Mouse (Mus musculus) CD8-positive naive resting alpha-beta T cell, adult 2 months (primary cell): ENCODE results near the gene Crabp2.
A peak's percentile ranks its signal among the peaks of the same experiment; 100 is the strongest.

Experiments
- DNase-seq, 2 experiments: peaks; one replicate each; pipeline ENCODE4 v3.0.0; 2022; ENCODE audit warnings: low read depth in 2 of 2, low spot score in 2 of 2

Gene Crabp2

DNA sequence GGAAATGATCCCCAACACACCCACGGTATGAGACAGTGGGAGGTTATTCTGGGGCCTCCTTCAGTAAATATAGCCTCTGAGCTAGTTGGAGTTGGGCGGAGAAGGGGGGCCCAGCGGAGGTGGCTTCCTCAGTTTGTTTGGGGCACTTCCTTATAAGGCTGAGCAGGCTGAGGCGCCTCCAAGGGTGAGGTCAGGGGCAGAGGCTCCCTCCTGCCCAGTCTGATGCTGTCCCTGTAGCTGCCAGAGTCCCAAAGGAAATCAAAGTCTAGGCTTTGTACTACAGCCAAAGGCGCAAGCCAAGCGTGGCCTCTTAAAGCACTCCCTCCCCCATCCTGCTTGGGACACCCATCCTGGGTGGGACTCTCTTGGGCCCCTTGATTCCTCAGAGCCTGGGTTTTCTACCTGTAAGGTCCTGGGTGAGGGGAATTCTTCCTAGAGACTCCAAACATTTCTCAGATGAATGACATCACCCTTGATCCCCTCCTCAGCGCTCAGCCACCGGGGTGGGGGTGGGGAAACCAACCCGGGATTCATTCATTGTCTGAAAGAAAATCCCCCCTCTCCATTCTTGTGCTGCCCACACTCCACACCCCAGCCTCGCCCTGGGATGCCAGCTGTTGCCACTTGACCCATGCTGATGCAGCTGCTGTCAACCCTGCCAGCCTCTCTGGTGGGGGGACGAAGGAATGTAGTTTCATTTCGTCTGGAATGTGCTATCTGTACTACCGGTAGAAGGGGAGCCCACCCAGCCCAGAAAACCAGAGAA, 34.6 kb downstream of the Crabp2 start:
- no peak for DNase-seq

DNA sequence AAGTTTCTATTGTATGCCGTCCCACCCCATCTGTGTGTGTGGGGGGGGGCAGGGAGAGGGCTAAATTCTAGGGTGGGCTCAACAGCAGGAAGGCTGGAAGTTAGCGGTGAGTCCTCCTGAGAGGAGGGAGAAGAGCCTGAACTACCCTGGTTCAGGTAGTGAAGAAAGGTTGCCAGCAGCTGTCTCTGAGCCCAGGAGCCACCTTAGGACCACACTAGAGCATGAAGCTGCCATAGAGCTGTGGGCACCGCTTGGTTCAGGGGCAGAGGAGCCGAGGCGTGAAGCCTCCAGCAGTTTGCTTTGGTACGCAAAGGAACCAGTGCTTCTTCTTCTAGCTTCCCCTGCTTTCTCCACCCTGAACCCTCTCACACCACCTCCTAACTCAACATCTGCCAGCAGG, 35.2 kb downstream of the Crabp2 start:
- DNase-seq: no peak

DNA sequence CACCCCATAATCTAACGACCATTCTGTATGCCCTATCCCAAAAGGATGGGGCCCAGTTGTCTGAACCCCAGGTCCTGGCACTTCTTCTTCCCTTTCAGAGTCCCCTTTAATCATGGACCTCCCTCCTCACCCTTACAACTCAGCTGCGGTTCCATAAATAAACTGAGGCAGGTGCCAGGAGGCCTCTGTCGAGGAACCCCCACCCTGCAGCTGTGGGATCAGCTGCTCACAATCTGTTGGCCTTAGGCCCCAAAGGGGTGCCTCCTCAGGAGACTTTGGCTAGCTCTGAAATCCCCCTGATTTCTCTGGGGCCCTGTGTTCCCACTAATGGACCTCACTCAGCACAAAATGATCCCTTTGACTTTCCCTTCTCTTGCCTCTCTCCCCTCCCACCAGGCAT, 35.6 kb downstream of the Crabp2 start:
- no peak for DNase-seq

DNA sequence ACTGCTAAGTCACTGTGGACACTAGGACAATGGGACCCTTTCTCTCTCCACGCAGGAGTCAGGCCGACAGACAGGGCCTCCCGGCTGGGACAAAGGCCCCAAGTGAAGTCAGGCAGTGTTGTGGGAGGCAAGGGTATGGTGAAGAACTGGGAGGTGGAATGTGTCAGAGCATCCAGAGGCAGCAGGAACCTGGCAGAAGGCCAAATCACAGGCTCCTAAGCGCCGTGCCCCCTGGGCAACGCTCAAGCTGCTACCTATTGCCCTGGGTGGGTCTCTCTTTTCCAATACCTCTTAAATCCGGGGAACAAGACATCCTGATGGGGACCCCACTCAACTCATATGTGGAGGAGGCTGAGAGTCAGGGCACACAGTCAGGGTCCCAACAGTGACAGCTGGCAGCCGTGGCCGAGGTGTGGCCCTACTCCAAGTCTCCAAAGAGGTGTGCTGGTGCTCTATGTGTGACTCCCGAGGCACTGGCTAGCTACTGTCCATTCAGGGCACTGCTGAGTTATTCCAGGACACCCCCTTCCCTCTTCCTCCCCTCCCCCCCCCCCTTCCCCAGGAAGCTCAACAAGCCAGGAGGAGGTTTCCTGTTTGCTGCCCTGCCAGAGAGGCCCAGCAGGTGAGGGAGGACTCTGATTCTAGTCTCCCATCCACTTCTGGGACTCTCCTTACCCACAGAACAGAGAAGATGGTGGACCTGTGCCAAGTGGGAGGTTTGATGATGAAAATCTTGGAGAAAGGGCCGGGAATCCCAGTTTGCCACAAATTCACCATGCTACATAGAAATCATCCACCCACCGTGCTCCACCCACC, 37.2 kb downstream of the Crabp2 start:
- no peak for DNase-seq

DNA sequence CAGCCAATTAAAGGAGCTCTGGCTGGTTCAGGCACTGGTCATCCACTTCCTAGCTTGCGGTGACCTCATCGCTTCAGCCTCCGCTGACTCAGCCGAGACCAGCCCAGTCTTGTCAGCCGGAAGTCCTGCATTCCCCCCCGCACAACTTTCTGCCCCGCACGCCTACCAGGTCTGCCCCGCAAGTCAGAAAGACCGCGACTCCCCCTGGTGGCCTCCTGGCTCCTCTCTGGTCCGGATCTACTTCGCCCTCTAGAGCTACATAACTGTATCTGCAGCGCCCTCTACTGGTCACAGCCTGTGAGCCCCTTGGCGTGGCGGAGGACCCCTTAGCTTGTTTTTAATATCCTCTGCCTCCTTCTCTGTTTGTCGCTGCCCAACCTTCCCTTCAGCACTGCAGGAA, 38.4 kb downstream of the Crabp2 start:
- DNase-seq: peak; percentile 91 to 96

DNA sequence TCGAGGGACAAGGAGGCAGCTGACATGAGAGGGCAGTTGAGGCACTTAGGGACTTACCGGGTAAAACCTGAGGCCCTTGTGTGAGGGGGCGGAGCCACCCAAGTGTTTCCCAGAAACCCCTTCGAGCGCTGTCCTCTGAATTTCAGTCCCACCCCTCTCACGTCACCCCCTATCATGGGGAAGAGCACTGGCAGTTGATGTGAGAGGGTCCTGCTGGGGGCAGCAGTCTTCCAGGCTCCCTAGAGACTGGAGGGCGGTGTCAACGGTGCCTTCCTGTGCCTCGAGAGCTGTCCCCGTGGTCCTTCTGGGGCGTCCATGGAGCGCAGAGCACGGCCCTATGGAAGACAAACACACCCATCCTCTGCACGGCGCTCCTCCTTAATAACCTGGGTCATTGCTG, 39.2 kb downstream of the Crabp2 start:
- DNase-seq: peak in 1 of 2 experiments; percentile 16

DNA sequence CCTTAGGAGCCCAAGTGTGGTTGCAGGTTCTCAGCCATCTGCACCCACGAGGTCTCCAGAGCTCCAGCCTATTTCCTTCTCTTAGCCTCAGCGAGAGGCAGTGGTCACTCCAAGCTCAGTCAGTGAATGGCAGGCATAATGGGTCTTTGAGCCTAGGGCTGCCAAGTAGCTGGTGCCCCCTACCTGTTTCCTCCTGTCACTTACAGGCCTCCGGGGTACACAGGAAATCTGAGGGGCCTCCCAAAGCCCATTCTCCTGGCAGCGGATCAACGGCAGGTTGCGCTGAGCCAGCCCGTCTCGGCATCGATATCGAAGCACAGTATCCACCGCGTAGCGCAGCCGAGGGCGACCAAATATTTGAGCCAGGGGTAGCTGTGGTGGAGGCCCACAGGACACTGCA, 39.6 kb downstream of the Crabp2 start:
- DNase-seq: no peak

DNA sequence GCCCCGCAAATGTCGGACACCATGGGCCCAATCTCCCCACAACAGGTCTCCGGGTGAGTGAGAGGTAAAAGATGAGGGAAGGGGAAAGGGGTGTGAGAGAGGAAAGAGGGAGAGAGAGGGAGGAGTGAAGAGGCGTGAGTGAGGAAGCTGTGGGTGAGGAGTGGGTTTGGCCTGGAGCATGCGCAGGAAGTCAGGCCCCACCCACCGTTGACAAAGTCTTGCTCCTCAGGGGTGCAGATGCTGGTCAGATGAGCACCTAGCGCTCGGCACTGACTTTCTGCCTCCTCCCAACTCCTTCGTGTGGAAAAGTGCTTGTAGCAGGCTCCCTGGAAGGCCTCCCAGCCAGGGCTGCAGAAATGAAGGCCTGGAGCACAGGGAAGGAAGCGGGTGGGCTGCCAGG, 41.5 kb downstream of the Crabp2 start:
- no peak for DNase-seq

DNA sequence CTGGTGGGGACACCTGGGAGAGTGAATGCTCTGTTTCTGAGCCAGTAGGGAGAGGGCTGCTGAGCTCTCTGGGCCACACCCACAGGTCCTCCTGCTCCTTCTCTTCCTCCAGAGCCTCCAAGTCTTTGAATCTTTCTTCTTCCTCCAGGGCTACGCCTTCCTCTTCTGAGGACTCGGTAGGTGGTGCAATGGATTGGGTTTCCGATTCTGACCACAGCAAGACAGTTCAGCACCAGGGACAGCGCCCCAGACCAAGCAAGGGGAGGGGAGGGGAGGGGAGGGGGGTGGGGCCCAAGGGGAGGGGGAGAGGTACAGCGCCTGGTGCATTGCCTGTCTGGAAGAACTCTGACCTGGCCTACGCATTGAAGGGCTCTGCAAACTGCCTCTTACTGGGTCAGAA, 45.0 kb downstream of the Crabp2 start:
- no peak for DNase-seq

DNA sequence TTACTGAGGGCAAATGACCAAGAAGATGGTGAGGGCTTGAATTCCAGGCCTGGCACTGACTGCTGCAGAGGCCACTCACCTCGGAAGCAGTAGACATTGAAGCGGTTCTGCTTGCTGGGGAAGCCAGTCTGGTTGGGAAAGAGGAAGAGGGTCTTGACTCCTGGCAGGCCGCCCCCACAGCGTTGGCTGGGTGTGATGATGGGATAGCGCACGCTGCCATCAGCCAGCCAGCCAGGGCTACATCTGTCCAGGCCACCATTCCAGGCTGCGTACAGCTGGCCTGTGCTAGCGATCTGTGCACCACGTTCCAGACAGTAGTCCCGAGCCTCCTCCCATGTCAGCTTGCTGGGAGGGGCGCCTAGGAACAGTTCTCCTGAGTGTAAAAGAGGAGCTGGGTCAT, 46.9 kb downstream of the Crabp2 start:
- DNase-seq: no peak

DNA sequence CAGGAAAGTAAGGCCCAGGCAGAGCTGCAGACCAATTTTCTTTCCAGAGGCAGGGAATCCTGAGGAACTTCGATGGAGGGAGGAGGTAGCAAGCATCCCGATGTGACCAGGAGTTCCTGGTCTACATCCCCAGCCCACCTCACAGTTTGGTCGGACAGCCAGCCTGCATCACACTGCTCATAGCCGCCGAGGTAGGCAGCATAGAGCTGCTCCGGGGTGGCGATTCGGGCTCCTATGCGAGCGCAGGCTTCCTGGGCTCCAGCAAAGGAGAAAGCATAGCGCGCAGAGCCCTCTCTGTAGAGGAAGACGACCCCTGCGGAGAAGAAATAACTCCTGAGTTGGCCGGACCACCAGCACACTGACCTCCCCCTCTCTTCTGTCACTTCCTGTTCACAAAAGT, 47.9 kb downstream of the Crabp2 start:
- DNase-seq: no peak

DNA sequence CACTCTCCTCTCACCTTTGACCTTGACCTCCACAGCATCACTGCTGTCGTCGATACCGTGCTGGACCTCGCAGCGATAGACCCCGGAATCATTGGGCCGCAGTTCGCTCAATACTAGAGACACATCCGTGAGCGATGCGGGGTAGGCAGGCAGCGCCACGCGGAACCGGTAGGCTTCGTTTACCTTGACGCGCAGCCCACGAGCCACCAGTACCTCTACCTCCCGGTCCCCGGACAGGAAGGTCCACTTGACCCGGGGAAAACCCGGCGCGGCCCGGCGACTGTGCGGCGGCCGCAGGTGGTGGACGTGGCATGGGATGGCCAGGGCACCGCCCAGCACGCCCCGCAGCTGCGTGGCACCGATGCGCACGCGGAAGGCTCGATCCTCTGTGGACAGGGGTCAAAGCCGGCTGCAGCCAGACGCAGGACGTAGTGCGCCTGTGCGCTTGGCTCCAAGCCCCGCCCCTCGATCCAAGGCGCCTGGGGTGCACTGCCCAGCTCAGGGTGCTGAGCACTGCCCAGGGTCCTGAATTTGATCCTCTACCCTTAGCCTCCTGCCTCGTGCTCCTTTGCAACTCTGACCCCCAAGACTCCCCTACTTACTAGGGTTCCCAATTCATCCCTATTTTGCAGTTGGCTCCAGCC, 48.6 kb downstream of the Crabp2 start:
- no peak for DNase-seq

DNA sequence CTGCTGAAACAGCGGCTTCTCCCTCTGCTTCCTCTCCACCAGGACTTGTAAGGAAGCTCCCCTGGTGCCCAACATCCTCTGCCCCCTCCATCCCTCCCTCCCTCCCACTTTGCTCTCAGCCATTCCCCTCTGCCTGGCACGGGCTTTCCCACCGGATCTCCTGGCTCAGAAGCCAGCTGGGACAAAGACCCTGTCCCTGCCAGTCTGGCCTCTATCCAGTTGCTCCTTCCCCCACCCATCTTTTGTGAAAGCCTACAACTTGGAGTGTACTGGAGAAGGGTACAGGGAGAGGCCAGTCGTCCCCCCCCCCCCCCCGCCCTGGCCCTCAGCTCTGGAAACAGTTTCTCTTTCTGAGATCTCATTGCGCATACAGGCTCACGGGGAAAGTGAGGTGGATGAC, 50.3 kb downstream of the Crabp2 start:
- DNase-seq: no peak

DNA sequence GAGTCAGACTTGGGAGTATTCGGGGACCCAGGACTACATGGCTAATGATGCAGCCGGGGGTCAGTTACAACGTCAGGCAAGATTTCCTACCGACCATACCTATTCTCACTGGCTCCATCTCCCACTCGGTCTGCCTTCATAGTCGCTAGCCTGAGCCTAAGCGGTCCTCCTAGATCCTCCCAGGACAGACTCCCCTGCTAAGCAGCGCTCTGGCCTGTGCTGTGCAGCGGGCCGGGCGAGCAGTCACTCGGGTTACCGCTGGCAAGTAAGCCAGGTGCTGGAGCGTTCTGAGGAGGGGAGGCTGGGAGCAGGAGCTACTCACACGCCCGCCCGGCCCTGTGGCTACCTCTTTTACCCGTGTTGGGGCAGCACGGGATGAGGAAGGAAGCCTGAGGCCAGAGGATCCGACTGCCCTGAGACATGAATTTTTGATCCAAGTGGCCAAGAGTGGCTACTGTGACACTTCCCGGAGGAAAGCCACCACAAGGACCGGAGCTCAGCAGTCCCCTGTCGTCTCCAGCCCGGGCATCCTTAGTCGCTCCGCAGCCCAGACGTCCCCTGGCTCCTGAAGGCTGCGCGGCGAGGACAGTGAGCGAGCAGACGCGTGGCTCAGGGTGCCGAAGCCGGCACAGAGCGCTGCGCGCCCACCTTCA, 50.9 kb downstream of the Crabp2 start:
- DNase-seq: no peak

DNA sequence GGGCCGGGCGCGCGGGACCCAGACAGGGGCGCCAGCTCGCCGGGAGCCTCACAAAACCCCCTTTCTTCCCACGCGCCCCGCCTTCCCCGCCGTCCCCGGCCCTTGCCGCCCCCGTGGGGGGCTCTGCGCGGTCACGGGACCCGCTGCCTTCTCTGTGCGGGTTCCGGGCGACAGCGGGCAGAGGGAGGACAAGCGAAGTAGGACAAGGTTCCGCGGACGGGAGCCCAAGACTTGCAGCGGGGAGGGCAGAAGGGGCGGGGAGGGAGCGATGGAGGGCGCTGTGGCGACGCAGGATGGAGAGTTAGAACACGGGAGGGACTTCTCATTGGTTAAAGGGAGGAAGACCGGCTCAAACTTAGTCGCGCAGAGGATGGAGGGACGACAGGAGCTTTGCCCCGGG, 51.7 kb downstream of the Crabp2 start, which contains the start of gene Bcan:
Bcan (minus strand) TSS at position 50 of the 400 bp plus-strand sequence.
- DNase-seq: no peak

DNA sequence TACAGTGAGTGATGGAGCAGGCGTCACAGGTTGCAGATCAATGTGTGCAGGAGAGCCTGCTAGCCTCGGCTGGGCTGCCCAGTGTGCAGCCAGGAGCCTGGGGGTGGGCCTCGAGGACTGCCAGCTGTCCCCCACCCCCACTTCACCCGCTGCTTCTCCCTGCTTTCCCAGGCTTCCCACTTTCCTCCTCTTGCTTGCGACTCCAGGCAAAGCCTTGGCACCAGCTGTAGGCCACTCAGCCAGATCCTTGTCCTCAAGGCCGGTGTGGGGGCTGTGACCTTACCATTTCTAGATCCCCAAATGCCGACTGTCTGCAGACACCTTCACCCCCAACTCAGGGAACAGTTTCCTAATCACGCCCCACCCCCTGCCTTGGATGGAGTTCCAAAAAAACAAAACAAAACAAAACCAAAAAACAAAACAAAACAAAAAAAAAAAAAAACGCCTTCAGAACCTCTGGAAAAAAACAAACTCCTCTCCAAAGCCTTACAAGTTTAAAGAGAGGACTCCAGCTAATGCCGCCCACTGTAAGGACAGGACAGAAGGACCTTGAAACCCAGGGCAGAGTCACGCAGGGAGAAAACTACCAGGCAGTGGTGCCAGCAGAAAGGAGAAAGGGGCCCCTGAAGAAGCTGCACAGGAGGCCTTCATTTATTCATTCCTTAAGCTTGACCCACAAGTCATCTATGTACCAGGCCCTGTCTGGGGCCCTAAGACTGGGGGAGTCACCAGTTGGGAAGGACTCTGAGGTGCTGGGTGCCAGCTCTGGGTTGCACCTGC, 52.5 kb downstream of the Crabp2 start:
- no peak for DNase-seq

DNA sequence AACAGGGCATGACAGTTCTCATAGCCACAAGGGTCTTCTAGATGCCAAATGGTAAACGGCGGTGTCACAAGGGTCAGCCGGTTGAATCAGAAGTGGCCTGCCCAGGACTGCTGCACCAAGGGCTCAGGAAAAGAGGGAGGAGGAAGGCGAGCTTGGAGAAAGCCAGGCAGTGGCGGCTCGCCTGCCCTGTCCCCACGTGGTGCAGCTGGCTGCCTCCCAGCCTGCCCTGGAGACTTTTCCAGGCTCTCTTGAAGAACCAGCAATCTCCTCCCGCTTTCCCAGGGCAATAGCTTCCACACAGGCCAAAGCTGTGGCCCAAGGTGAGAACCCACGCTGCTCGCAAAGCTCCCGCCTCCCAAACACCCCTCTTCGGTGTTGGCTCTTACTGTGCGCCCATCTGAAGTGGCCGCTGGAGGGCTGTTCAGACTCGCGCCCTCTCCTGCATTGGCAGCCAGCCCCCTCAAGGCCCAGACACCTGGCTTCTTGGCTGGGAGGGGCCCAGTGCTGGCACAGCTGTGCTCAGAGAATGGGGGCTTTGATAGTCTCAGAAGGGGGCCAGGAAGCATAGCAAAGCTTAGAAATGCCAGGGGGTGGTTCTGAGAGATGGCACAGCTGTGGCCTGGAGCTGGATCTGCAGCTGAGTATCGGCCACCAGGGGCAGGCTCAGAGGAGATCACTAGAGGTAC, 54.0 kb downstream of the Crabp2 start:
- no peak for DNase-seq
